Mouse (Mus musculus) brain, adult 2 months (tissue): ENCODE results near the gene Cmss1.

Experiments used
- DNase-seq: peaks from one replicate; pipeline ENCODE4 v3.0.0; 2011; ENCODE audit warnings: low read depth, low spot score

The Cmss1 gene

DNA sequence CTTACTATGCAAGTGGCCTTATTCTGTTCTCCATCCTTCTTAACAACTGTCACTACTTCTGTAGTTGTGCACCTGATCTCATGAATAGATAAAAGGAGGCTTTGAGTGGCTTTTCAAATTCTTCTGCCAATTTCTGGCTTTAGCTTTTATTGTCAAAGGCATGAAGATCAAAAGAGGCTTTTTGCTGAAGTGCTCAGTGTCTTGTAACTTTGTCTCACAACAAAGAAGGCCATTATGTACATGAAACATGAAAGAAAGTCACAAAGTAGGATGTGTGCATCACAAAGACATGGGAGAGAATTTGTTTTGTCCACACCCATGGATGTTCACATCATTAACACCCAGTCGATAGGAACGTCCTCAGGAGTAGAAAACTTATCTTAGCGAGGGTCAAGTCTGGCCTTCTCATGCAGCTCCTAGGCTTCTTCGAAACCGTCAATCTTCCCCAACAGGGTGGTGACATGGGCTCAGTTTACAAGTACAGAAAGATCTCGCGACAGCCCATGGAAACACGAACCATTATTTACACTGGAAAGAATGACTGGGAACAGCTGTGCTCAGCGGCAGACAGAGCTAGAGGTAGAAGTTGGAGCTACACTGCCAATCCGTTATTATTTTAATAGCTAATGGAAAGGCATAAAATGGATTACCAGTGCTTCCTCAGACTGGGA, 133.1 kb downstream of the Cmss1 start:
- DNase-seq, result no peak

DNA sequence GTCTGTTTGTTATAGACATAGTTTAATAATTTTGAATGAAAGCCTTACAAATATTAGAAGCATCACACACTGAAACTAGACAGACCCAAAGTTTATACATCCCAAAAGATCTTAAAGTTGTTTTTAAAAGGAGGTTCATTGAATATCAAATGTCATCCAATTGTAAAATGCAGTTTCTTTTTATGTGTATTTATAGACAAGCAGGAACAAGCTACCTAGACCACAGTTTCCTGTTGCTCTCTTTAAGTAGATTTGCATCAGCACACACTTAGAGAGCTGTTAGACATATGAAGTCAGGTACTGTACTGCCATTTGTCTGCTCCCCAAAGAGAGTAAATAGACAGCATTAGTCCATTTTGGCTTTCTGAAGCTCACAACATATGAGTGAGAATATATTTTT, 135.6 kb downstream of the Cmss1 start:
- DNase-seq, result no peak

DNA sequence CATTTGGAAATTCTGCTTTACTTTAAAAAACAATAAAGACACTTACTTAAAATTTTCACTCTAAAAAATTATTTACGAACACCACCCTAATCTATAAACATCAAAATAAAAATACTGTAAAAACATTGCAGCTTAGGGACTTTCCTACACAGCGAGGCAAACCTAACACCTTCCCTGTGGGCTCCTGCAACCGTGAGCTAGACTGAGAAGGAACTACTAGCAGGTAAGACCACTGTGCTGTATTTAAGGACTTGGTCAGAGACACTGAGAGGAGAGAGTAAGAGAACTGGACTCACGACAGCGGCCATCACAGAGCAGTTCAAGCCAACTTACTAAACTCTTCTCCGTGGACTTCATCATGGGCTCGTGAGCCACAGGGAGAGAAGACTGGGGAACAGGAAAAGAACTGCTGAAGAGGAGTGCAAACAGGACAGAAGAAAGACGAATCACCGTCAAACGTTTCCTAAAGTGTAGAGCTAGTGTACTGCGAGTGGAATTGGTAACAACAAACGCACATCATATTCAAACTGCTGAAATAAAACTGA, 136.3 kb downstream of the Cmss1 start:
- no peak for DNase-seq

DNA sequence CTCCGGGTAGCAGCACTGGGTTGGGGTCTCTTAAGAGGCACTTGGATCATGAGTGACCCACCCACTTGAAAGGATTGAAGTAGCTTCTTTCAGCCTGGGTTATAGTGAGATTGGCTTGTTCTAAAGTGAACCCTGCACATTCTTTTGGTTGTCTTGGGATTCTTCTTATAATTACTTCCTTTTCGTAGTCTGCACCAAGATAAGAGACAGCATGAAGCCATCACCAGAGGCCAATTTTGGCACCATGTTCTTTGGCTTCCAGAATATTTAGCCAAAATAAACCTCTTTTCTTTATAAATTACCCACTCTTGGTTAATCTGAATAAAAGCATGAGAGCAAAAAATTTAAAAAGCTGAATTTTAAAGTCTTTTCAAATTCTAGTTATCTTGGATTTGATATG, 136.8 kb downstream of the Cmss1 start:
- DNase-seq, result no peak

DNA sequence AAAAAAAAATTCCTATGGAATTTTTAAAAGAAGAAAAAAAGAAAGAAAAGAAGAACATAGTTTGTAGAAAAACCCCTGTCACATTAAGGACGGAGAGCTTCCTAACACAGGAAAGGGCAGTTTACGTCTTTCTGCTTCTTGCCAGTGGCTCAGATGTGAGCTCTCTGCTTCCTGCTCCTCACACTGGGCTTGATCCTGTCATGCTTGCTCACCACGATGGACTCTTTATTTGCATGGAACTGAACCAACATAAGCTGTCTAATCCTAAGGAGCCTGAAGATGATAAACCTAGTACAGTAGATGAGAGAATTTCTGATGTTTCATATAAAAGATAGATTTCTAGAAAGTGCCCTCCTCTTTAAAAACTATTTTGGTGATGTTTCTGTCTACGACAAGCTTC, 137.4 kb downstream of the Cmss1 start:
- no peak for DNase-seq

DNA sequence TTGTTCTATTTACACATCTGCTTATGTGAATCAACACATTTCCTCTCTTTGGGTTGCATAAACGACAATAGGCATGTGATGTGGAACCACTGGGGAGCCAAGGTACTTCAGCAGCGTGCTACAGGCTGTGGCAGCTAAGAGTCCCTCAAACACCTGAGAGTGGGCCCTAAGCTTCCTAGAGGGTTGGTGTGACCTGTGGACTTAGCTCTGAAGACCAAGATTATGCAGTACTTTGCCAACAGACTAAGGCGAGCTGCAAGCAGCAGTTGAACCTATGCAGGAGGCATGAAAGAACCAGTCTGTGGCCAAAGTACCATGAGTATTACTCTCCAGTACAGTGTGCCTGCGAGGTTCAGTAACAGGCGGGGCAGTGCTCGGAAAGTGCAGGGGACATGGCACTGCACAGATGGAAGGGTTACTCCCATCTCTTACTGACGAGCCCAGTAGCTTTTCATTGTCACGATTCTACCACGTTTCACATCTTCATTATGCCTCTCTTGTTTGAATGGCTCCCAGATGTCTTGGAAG, 141.2 kb downstream of the Cmss1 start:
- no peak for DNase-seq

DNA sequence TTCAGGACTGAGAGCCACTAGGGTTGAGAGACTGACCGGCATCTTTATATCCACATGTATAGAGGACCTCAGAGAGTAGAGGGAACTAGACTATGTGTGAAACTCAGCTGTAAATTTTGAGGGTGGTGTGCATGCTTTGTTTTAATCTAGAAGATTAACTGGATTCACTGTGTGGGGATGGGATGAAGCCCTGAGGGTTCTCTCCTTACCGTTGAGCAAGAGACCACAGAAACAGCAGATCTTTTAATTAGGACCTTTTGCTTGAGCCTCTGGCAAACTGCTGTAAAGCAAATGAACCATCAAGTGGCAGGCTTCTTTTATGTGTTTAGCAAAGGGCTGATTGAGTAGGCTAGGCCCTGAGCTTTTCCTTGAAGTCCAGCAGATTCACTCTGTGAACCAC, 150.7 kb downstream of the Cmss1 start:
- no peak for DNase-seq

DNA sequence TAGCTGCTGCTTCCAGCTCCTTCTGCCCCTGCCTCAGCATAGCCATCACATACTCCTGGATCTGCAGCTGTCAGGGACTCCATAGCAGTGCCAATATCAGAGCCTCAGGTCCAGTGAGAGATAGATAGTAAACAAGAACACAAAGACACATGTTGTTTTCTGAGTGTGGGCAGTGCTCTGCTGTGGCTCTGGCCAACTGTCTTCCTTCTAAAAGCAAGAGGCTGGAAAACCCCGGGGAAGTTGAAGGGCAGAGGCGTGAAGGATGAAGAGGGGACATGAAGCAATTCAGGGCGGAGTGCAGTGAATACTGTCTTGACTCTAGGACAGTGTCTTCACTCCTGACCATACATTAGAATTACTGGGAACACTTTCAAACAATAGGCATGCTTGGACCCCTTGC, 151.1 kb downstream of the Cmss1 start:
- no peak for DNase-seq

DNA sequence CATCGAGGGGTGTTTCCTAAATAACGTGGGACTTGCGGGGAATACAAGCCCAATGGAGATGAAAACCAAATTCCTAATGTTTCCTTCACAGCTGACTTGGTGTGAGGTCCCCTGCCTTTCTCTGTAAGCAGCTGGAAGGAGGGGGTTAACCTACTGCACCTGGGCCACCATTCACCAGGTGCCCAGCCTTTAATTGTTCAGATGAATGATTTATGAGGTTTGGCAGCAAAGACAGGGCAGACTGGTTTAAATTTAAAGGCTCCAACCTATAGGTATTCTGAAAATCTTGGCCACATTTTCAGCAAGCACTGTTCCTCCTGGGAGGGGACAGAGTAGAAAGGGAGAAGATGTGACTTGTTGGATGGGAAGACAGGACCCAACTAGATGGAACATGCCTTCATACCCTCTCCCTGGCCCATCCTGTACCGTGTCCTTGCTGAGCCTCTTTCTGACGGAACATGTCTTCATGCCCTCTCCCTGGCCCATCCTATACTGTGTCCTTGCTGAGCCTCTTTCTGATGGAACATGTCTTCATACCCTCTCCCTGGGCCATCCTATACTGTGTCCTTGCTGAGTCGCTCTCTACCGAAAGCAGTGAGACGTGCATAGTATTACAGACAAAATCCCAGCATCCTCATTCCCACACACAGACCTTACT, 152.4 kb downstream of the Cmss1 start:
- no peak for DNase-seq

DNA sequence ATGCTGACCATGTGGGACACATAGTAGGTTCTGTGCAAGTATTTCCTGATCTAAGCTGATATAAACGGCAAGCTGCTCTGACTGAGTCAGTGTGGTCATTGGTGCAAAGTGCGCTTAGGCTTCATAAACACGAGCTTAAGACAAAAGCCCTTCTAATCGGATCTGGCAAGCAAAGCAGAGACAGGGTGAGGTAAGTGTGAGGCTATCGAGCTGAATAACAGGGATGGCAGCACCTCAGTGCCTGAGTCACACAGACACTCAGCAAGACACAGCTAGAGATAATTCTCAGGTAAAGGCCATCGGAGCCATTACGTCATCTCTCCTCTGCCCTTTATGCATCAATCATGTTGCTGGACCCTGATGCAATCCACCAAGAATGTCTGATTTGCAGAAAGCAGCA, 153.7 kb downstream of the Cmss1 start:
- peak; percentile 11 for DNase-seq

DNA sequence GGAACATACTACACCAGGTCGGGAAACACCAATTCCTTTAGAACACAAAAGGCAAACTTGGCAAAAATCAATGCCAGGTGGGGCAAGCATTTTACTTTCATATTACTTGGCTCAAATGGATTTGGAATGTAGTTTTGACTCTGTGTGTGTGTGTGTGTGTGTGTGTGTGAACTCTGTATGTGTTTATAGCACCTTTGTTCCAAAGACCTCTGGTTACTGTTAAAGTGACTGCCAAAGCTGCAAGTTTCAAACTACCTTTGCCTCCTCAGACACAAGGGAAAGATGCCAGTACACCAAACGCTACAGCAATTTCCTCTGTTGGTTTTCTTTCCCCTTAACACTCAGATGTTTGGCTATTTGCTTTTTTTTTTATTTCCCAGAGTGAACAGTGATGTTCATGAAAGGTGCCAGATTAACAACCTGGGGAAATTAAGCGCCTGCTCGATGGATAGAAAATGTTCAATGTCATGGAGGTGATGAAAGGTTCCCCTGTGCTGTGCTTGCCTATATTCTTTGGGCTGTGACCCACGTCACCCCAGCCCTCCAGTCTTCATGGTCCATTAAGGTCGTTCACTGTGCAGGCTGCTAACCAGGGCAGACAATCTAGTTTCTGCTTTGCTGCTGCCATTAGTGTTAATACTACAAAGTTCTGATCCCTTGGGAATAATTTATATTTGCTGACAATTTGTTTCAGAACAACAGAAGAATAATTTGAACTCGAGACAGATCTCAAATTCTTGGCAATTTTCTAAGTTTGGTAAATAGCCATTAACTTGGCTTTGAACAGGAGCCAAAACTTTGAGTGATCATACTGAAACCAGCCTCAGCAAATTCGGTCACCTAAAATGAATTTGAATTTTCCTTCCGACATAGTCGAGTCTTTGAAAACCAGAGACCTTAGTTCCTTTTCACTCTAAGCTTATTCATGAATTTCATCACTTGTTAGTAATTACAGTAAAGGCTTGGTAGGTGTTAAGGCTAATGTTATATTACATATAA, 161.3 kb downstream of the Cmss1 start:
- no peak for DNase-seq

DNA sequence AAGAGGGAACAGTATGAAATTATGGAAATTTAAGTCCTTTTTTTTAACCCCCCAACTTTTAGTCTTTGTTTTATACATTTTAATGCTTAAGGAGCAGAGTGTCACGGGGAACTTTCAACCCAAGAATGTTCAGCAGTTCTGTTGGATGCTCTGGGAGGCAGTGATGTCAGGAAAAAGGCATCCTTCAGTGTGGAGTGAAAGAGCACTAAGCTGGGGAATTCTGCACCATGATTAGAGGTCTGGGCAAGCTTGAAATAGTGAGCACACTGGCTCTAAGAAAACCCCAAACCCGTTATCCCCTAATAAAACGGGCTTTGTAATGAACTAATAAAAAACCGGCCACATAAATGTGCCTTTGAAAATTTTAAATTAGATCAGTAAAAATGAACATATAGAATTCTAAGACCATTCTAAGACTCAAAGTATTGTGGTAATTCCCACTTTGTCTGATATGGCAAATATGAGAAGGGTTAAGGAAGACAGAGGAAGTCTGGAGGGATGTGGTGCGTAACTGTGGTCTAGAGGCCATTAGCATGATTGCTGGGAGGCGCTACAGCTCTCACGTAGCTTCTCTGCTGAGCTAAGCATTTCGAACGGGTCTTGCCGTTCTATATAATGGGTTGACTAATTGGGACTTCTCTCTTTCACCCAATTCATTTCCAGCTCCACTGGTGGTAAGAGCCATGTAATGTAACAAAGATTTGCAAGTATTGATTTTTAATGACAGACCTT, 165.8 kb downstream of the Cmss1 start:
- no peak for DNase-seq

DNA sequence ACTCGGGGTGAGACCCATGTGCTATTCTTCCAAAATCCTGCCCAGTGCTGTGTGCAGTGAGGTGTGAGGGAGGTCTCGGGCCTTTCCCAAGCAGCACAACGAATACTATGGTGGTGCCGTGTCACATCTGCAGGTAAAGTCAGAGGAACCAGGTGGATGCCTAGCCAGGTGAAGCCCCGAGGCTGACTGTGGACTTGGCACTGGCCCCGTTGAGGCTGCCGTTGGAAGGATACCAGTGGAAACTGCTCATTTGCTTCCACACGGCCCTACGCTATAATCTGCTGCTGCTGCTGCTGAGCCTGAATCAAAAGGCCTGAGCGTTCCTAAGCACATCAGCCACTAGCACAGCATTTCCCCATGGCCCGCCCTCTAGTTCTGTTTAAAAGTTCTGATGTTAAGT, 167.5 kb downstream of the Cmss1 start:
- no peak for DNase-seq

DNA sequence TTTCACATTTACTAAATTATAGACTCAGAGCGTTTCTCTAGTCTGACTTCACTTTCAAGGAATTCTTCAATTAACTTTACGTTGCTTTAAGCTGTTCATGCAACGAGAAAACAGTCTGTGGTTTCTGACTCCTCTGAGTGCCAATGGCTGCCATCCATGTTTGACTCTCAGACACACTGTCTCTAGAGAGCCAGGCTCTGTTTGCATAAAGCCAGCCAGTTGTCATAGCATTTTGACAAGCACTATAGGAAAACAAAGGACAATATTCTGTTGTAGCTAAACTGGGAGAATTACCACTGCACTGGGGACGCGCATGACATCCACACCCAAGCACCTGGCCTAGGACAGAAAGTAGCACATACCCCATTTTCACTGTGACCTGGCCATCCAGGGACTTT, 168.4 kb downstream of the Cmss1 start:
- DNase-seq, result peak; percentile 12

DNA sequence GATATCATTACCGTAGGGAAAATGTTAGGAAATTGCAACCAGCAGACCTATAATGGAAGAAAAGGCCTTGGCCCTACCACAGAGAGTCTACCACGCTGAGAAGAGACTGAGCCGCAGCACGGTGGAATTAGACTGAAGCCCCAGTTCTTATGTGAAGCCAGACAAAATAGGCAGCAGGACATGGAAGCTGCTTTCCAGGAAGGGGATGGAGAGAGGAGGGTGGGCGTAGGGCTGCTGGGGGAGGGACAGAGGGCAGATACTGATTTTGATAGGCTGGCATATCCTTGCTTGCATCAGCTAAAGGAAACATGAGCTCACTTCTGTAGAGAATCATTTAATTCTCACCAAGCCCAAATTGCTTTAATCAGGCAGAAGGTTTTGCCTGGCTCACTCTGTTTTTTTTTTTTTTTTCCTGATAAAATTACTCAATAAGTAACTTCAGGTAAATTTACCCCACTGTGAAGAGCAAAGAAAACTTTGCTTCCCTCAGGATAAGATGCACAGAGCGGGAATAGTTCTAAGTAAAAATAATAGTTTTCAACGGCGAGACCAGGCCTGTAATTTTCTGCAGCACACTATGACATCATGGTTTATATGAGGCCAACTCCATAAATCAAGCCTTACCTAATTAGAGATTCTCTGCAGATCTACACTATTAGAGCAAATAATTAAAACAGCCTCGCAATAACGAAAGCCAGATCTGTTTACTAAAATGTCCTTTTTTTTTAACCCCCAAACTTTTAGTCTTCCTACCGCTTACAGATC, 169.0 kb downstream of the Cmss1 start:
- peak; percentile 15 for DNase-seq

DNA sequence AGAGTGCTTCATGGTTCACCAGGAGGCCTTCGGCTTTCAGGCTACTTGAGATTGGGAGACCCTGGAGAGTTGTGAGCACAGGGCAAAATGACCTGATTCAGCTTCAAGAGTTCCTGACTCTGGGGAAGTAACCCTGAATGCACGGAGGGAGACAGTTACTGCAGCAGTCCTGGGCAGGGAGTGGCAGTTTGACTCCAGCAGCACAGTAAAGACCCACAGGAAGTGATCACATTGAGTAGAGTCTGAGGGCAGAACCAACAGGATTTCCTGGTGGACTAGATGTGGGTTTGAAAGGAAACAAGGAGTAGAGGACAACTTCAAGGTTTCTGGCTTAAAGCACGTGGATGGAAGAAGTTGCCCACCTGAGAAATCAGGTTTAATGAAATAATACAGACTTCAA, 172.0 kb downstream of the Cmss1 start:
- DNase-seq, result no peak

DNA sequence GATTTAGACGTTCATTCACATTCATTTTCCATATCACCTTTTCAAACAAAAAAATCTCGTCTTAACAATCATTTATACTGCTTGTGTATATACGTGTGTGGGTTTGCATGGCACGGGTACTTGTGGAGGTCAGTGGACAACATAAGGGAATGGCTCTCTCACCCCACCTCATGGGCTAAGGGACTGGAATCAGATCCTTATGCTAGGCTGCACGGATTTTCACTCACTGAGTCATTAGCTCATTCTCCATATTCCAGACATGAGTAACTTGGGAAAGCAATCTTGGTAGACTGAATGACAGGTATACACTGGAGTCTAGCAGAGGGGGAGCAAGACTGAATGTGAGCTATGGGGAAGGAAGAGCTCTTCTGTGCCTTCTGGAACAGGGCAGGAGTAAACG, 173.0 kb downstream of the Cmss1 start:
- DNase-seq, result no peak

DNA sequence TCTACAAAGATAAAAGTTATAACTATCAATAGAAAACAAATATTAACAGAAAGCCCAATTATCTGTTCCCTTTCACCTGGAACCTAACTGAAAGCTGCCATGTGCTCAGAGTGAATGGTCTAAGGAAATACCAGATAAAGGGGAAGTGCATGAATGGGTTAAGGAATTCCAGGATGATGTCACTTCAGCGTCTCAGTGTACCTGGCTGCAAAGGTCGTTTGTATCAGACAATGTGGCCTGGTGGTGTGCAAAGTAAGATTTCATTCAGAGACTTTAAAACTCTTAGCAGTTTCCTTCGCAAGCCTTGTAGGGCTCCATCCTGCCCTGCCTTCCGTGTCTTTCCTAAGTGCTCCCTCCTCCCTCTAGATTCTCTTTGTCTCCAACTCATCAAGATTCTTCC, 173.5 kb downstream of the Cmss1 start:
- DNase-seq, result no peak

DNA sequence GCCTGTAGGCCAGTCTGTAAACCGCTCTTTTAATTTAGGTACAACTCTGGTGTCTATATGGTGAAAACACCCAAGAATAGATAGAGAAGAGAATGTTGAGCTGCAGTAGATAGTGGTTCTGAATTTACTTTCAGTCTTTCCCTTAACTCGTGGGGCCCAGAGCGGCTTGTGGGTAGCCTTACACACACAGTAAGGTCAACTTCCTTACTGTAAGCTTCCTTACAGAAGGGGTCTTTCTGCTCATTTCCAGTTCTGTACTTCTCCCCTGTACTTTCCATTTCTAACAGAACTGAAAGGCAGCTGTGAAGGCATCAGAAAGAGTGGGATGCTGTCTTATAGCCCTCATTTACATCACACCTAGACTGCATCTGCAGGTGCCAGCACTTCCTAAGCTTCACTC, 175.4 kb downstream of the Cmss1 start:
- no peak for DNase-seq

DNA sequence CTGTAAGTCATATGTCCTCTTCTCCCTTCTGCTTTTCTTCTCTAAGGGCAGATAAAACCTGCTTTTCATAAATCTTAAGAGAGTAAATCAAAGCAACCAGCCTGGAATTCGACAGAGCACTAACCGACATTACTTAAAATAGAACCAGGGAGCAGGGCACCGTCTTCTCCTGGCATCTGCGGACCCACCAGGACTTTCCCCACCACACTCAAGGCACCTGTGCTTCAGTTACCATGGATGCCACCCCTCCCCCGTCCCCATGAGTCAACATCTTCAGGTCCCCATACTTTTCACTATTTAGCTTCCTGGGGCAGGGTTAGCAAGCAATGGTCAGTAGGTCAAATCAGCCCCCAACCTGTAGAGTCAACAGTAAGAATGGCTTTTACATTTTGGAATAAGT, 177.7 kb downstream of the Cmss1 start:
- DNase-seq, result no peak
